ENCODE assay signal across 8 mouse cellular contexts in the genomic region with DNA sequence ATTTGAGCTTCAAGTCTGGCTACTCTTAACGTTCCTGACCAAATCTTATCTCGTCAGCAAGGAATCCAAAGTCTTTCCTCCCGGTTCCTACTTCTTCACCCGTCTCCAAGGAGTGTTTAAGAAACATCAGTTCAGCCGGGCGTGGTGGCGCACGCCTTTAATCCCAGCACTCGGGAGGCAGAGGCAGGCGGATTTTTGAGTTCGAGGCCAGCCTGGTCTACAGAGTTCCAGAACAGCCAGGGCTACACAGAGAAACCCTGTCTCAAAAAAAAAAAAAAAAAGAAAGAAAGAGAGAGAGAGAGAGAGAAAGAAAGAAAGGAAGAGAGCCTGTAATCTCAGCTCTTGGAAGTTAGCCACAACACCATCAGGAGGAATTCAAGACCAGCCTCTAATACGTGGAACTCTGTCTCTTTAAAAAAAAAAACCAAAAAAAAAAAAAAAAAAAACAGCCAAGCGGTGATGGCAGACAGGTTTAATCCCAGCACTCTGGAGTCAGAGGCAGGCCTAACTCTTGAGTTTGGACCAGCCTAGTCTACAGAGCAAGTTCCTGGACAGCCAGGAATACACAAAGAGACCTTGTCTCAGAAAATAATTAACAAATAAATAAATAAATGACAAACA. TPM values are rescaled to one million over a fixed set of nuclear protein-coding genes. Genes with fewer than 3 reads are reported as not detected.
A peak's percentile ranks its signal among the peaks of the same experiment; 100 is the strongest.
DNase-seq lines count a peak whose midpoint lies in the region; ATAC-seq and TF ChIP-seq lines count a peak whose summit lies in the region.
"Not testable (repeated sequence)": the region's sequence is repeated elsewhere in the genome, so short reads cannot be mapped to it uniquely, and the experiment has no call there.

No protein-coding gene starts in this region.

- not testable (repeated sequence) for H3K9me3 ChIP-seq in forebrain, embryonic 16.5 days (ENCODE audit: control insufficient read depth, low read length); hindbrain, embryonic 13.5 days; liver, postnatal 0 days (ENCODE audit: low read length); midbrain, postnatal 0 days (ENCODE audit: low read length); stomach, postnatal 0 days (ENCODE audit: control insufficient read depth, low read length)

- peak; percentile 4; the same call in 1 of the 2 replicates for TF ChIP-seq EP300 in liver, postnatal 0 days (IDR thresholded peaks at IDR 0.05; ENCODE audit: low read depth)
- TF ChIP-seq EP300 in stomach, postnatal 0 days (optimal IDR thresholded peaks at IDR 0.05) = not testable (repeated sequence)

- peak overlapping the region; percentile 93 for H3K4me2 ChIP-seq in forebrain, embryonic 16.5 days (ENCODE audit: low read length)
- peak overlapping the region; percentile 85 for H3K4me2 ChIP-seq in hindbrain, embryonic 13.5 days
- H3K4me2 ChIP-seq in liver, postnatal 0 days (ENCODE audit: low read depth, low read length) = peak overlapping the region; percentile 88
- peak overlapping the region; percentile 71 for H3K4me2 ChIP-seq in midbrain, postnatal 0 days (ENCODE audit: low read depth, low read length, poor library complexity, severe bottlenecking)
- peak overlapping the region; percentile 76 for H3K4me2 ChIP-seq in stomach, postnatal 0 days (replicated peaks; ENCODE audit: low read depth)

- not testable (repeated sequence) for H3K4me1 ChIP-seq in cortical plate, adult 2 months (ENCODE audit: control insufficient read depth, insufficient read depth, low read length); liver, postnatal 0 days (ENCODE audit: insufficient read depth); midbrain, postnatal 0 days (ENCODE audit: insufficient read depth, low read length); stomach, postnatal 0 days (replicated peaks; ENCODE audit: control insufficient read depth, insufficient read depth)
- peaks cover 16% of the 10 kb centered on the region for H3K4me1 ChIP-seq in forebrain, embryonic 16.5 days (replicated peaks; ENCODE audit: control insufficient read depth, insufficient read depth, low read length)
- H3K4me1 ChIP-seq in hindbrain, embryonic 13.5 days (replicated peaks) = peaks cover 20% of the 10 kb centered on the region

- peak; percentile 9 for DNase-seq in CD4-positive, CD25-positive, alpha-beta regulatory T cell, adult 2 months (ENCODE audit: low read depth, low spot score)
- not testable (repeated sequence) for DNase-seq in layer of hippocampus, adult 2 months (ENCODE audit: low spot score in 2 of 2); liver, postnatal 0 days; midbrain, postnatal 0 days (ENCODE audit: low spot score); stomach, postnatal 0 days (ENCODE audit: low spot score)

- not testable (repeated sequence) for H3K36me3 ChIP-seq in forebrain, embryonic 16.5 days (ENCODE audit: control insufficient read depth, insufficient read depth); hindbrain, embryonic 13.5 days; liver, postnatal 0 days (replicated peaks; ENCODE audit: insufficient read depth, low read length); midbrain, postnatal 0 days (ENCODE audit: insufficient read depth, low read length); stomach, postnatal 0 days (ENCODE audit: control insufficient read depth, insufficient read depth, low read length)

- peak overlapping the region; percentile 80 for H3K9ac ChIP-seq in forebrain, embryonic 16.5 days (replicated peaks; ENCODE audit: low read depth, low read length)
- H3K9ac ChIP-seq in hindbrain, embryonic 13.5 days = peak overlapping the region; percentile 90
- H3K9ac ChIP-seq in liver, postnatal 0 days (replicated peaks) = peak overlapping the region; percentile 99
- H3K9ac ChIP-seq in midbrain, postnatal 0 days (replicated peaks; ENCODE audit: low read length, poor library complexity, severe bottlenecking) = peak overlapping the region; percentile 89; the same call in 1 of the 2 replicates
- 0 out of 2 replicates have a peak overlapping the region, but pooled peaks have one; percentile 91 for H3K9ac ChIP-seq in stomach, postnatal 0 days (ENCODE audit: low read length)

- 0 out of 2 replicates have a peak overlapping the region, but pooled peaks have one; percentile 26 for H3K27ac ChIP-seq in cortical plate, adult 2 months (ENCODE audit: insufficient read depth, low read length)
- H3K27ac ChIP-seq in forebrain, embryonic 16.5 days (ENCODE audit: low read length) = peak overlapping the region; percentile 93
- peak overlapping the region; percentile 89 for H3K27ac ChIP-seq in hindbrain, embryonic 13.5 days
- H3K27ac ChIP-seq in layer of hippocampus, adult 2 months = peak overlapping the region; percentile 91
- peak overlapping the region; percentile 97 for H3K27ac ChIP-seq in liver, postnatal 0 days (ENCODE audit: low read depth)
- H3K27ac ChIP-seq in midbrain, postnatal 0 days (ENCODE audit: low read depth, low read length) = peak overlapping the region; percentile 92
- H3K27ac ChIP-seq in stomach, postnatal 0 days (replicated peaks) = peak overlapping the region; percentile 93

- ATAC-seq in forebrain, embryonic 16.5 days; hindbrain, embryonic 13.5 days (ENCODE audit: low FRiP score); stomach, postnatal 0 days (ENCODE audit: low FRiP score, low TSS enrichment): not testable (repeated sequence)
- peak; percentile 13 for ATAC-seq in liver, postnatal 0 days
- ATAC-seq in midbrain, postnatal 0 days (ENCODE audit: low FRiP score) = peak; percentile 55; the same call in 1 of the 2 replicates

- H3K4me3 ChIP-seq in cortical plate, adult 2 months (ENCODE audit: insufficient read depth, low read length) = peak overlapping the region; percentile 74
- H3K4me3 ChIP-seq in forebrain, embryonic 16.5 days (replicated peaks; ENCODE audit: low read length) = peak overlapping the region; percentile 91
- H3K4me3 ChIP-seq in hindbrain, embryonic 13.5 days = peak overlapping the region; percentile 92
- peak overlapping the region; percentile 94 for H3K4me3 ChIP-seq in layer of hippocampus, adult 2 months
- peak overlapping the region; percentile 99 for H3K4me3 ChIP-seq in liver, postnatal 0 days (ENCODE audit: low read depth, low read length)
- H3K4me3 ChIP-seq in midbrain, postnatal 0 days (ENCODE audit: low read depth, low read length) = peak overlapping the region; percentile 91
- peak overlapping the region; percentile 88 for H3K4me3 ChIP-seq in stomach, postnatal 0 days (ENCODE audit: low read depth, low read length)

- 27% methylated on average over 13 of the region's 13 CpGs for WGBS in forebrain, embryonic 16.5 days
- WGBS in hindbrain, embryonic 13.5 days = 27% methylated on average over 13 of the region's 13 CpGs
- WGBS in liver, postnatal 0 days (ENCODE audit: insufficient replicate concordance) = 21% methylated on average over 13 of the region's 13 CpGs
- 26% methylated on average over 13 of the region's 13 CpGs for WGBS in midbrain, postnatal 0 days
- WGBS in stomach, postnatal 0 days = 23% methylated on average over 13 of the region's 13 CpGs

- not testable (repeated sequence) for H3K27me3 ChIP-seq in forebrain, embryonic 16.5 days (replicated peaks; ENCODE audit: control insufficient read depth, insufficient read depth, low read length); hindbrain, embryonic 13.5 days; liver, postnatal 0 days (ENCODE audit: insufficient read depth, low read length); midbrain, postnatal 0 days (ENCODE audit: insufficient read depth, low read length); stomach, postnatal 0 days (ENCODE audit: control insufficient read depth, insufficient read depth, low read length)

- not testable (repeated sequence) for TF ChIP-seq POLR2A in cortical plate, adult 2 months (IDR thresholded peaks at IDR 0.05; ENCODE audit: extremely low read depth, insufficient read depth, low read length)

- TF ChIP-seq CTCF in cortical plate, adult 2 months (IDR thresholded peaks at IDR 0.05; ENCODE audit: extremely low read depth, insufficient read depth, low read length); layer of hippocampus, adult 2 months (conservative IDR thresholded peaks at IDR 0.05); liver, postnatal 0 days (IDR thresholded peaks at IDR 0.05; ENCODE audit: low read depth); midbrain, postnatal 0 days (IDR thresholded peaks at IDR 0.05); stomach, postnatal 0 days (IDR thresholded peaks at IDR 0.05; ENCODE audit: low read depth): not testable (repeated sequence)

RNA-seq across cellular contexts. Expression of gene Tnpo3, which starts 0.4 kb away (rescaled TPM):
- polyA plus RNA-seq in cortical plate, adult 2 months (2012; rRNA removed) = 51.0 and 52.4 TPM in 2 replicates
- 116 and 128 TPM in 2 replicates for polyA plus RNA-seq in forebrain, embryonic 16.5 days (2015; fragmentation: Nextera tagmentation; extraction: Ambion mirVana)
- polyA plus RNA-seq in hindbrain, embryonic 13.5 days (2015; fragmentation: Nextera tagmentation; extraction: Ambion mirVana) = 92.0 and 95.9 TPM in 2 replicates
- 10 to 100 TPM; 65.7 to 72.7 TPM for total RNA-seq in layer of hippocampus, adult 2 months (2021)
- 18.2 and 20.4 TPM in 2 replicates for polyA plus RNA-seq in liver, postnatal 0 days (2015; fragmentation: Nextera tagmentation; extraction: Ambion mirVana)
- 72.6 and 81.0 TPM in 2 replicates for total RNA-seq in midbrain, postnatal 0 days (2014; rRNA removed)
- 56.9 and 57.9 TPM in 2 replicates for polyA plus RNA-seq in midbrain, postnatal 0 days (2015; fragmentation: Nextera tagmentation; extraction: Ambion mirVana)
- polyA plus RNA-seq in stomach, postnatal 0 days (2015; fragmentation: Nextera tagmentation; extraction: Ambion mirVana) = 33.3 and 33.8 TPM in 2 replicates

Comparison
In these comparisons a context has a peak if more than half of its experiments do, and no peak if none do; other contexts are left out.
1. H3K27ac ChIP-seq: peak in every context shown above with its lines; median percentile 97 in liver, postnatal 0 days; 93 in forebrain, embryonic 16.5 days; 93 in stomach, postnatal 0 days; 92 in midbrain, postnatal 0 days; 91 in layer of hippocampus, adult 2 months; 89 in hindbrain, embryonic 13.5 days; 26 in cortical plate, adult 2 months.